Mouse (Mus musculus): ENCODE data around the gene Gm12184. TPM values are rescaled to one million over a fixed set of nuclear protein-coding genes. Genes with fewer than 3 reads are reported as not detected.

Gene Gm12184
- polyA plus RNA-seq, 1 experiment from 2014 or later = 3.4 TPM

- H3K27me3 ChIP-seq = no peaks in the 10 kb centered on the region
- no peak for TF ChIP-seq CTCF (IDR thresholded peaks at IDR 0.05)
- ChIA-PET CTCF (interaction anchor here (1.0 to 3.9 kb wide), 3 partner anchors 11 to 239 kb away, joined by 3 to 17 read pairs (median 3); no protein-coding TSS in a partner anchor), POLR2A (interaction anchor here (0.6 kb wide), 1 partner anchor 332 kb away, joined by 3 read pairs; no protein-coding TSS in a partner anchor)
- no peak for ATAC-seq
- in situ Hi-C loops (cut with MboI; ENCODE audit: low pct_unique_long_range_greater_than_20kb) = loop anchor here (5.0 kb wide), 2 partner anchors 228 to 378 kb away; no protein-coding TSS in a partner anchor
- no peak for DNase-seq (ENCODE audit: low read depth, low spot score)
Observed at GRCm38 (mm10) chr11:48869380-48870110, 43.1 kb upstream of the Gm12184 start.

- H3K27me3 ChIP-seq = no peaks in the 10 kb centered on the region
- no peak for TF ChIP-seq CTCF (IDR thresholded peaks at IDR 0.05)
- DNase-seq (ENCODE audit: low read depth, low spot score) = no peak
- ATAC-seq = no peak
- in situ Hi-C loops (cut with MboI; ENCODE audit: low pct_unique_long_range_greater_than_20kb) = no loop called here
- ChIA-PET POLR2A (no interaction called here), CTCF (no interaction called here)
Observed at GRCm38 (mm10) chr11:48866481-48866880, 40.0 kb upstream of the Gm12184 start.

- no peak for DNase-seq (ENCODE audit: low read depth, low spot score)
- H3K27me3 ChIP-seq = no peaks in the 10 kb centered on the region
- TF ChIP-seq CTCF (IDR thresholded peaks at IDR 0.05) = no peak
- ATAC-seq = no peak
- POLR2A ChIA-PET = no interaction called here
- CTCF ChIA-PET = interaction anchor here (1.0 kb wide), 1 partner anchor 88 kb away, joined by 3 read pairs; no protein-coding TSS in a partner anchor
- in situ Hi-C loops (cut with MboI; ENCODE audit: low pct_unique_long_range_greater_than_20kb) = no loop called here
Observed at GRCm38 (mm10) chr11:48863808-48864207, 37.4 kb upstream of the Gm12184 start.

DNA sequence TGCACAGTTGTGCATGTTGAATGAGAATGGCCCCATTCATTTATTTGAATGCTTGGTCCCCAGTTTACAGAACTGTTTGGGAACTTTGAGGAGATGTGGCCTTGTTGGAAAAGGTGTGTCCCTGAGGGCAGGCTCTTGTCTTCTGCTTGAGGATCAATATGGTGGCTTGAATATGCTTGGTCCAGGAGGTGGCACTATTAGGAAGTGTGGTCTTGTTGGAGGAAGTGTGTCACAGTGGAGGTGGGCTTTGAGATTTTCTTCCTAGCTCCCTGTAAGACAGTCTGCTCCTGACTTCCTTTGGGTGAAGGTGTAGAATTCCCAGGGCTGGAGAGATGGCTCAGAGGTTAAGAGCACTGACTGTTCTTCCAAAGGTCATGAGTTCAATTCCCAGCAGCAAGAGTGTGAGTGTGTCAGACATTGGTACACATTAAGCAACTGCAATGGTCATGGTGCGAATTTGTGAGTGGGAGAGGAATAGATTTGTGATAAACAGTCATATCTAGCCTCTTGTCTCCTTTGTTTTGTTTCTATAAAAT lies 36.4 kb upstream of the Gm12184 start:
- ChIA-PET POLR2A (interaction anchor here (0.6 kb wide), 2 partner anchors 63 to 73 kb away, joined by 4 to 5 read pairs; no protein-coding TSS in a partner anchor), CTCF (interaction anchor here (1.0 kb wide), 2 partner anchors 41 to 87 kb away, joined by 3 read pairs; no protein-coding TSS in a partner anchor)
- peak; percentile 11 for TF ChIP-seq CTCF (IDR thresholded peaks at IDR 0.05)
- in situ Hi-C loops (cut with MboI; ENCODE audit: low pct_unique_long_range_greater_than_20kb) = no loop called here
- ATAC-seq (no peak), DNase-seq (ENCODE audit: low read depth, low spot score) (no peak)
- H3K27me3 ChIP-seq = no peaks in the 10 kb centered on the region

DNA sequence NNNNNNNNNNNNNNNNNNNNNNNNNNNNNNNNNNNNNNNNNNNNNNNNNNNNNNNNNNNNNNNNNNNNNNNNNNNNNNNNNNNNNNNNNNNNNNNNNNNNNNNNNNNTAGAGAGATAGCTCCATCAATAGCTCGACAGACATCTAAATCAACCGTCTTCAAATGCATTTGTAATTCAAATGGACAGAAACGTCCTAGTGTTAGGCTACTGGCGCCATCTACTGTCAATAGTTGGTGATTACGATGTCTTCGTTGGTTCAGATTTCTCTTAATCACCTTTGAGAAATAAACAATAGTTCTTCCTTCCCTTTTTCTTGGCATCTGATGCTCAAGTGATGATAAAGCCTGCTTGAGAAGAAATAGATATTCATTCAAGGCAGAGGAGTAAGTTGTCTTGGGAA lies 32.6 kb upstream of the Gm12184 start:
- peak; percentile 69 for TF ChIP-seq CTCF (IDR thresholded peaks at IDR 0.05)
- DNase-seq (ENCODE audit: low read depth, low spot score) (no peak), ATAC-seq (no peak)
- CTCF ChIA-PET = interaction anchor here (0.8 to 3.0 kb wide), 19 partner anchors 10 to 250 kb away, joined by 3 to 34 read pairs (median 6); partner anchors contain the start of gene Irgm1
- no peaks in the 10 kb centered on the region for H3K27me3 ChIP-seq
- POLR2A ChIA-PET = interaction anchor here (0.9 to 2.0 kb wide), 2 partner anchors 43 to 60 kb away, joined by 3 to 5 read pairs; no protein-coding TSS in a partner anchor
- in situ Hi-C loops (cut with MboI; ENCODE audit: low pct_unique_long_range_greater_than_20kb) = loop anchor here (5.0 kb wide), 1 partner anchor 62 kb away; no protein-coding TSS in a partner anchor

- TF ChIP-seq CTCF (IDR thresholded peaks at IDR 0.05) = peak; percentile 29
- ChIA-PET CTCF (interaction anchor here (0.9 to 3.0 kb wide), 6 partner anchors 14 to 63 kb away, joined by 3 to 14 read pairs (median 4); no protein-coding TSS in a partner anchor), POLR2A (no interaction called here)
- H3K27me3 ChIP-seq = no peaks in the 10 kb centered on the region
- no peak for DNase-seq (ENCODE audit: low read depth, low spot score)
- ATAC-seq = peak; percentile 63
- in situ Hi-C loops (cut with MboI; ENCODE audit: low pct_unique_long_range_greater_than_20kb) = no loop called here
Observed at GRCm38 (mm10) chr11:48853474-48854180, 27.2 kb upstream of the Gm12184 start.

DNA sequence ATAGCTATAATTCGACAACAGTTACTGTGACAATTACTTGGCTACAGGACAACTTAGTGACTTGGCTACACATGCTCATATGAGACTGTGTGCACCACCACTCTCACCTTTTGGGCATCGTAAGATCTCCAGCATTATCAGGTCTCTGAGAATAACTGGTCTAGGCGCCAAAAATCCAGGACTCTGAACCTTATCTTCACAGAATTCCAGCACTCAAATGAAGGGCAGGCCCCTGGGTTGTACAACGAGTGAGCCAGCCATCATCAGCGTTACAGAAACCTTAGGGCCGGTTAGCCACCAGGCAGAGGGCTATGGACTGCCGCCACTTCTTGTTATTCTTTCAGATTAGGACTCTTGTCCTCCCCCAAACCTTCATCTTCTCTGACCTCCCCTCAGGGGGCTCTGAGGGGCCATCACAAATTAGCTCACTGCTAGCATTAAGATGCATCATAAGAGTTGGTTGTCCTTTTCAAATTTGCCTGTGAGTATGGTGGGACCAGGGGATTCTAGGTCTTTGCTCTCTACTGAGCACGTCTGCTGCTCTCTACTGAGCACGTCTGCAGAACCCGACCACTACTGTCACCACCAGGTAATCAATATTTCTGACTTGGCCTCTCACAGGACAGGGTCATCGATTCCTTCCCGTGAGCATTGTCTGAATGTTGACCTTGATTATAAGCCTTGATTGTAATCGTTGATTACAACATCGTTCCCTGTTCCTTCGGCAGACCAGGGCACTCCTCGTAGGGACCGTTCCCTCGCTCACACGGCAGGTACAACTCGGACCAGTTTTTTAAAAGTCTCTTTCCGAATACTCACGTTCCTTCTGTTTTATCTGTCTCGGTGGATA lies 26.4 kb upstream of the Gm12184 start:
- no peak for ATAC-seq
- ChIA-PET CTCF (interaction anchor here (0.9 to 3.0 kb wide), 7 partner anchors 11 to 61 kb away, joined by 3 to 14 read pairs (median 4); no protein-coding TSS in a partner anchor), POLR2A (no interaction called here)
- in situ Hi-C loops (cut with MboI; ENCODE audit: low pct_unique_long_range_greater_than_20kb) = no loop called here
- no peak for TF ChIP-seq CTCF (IDR thresholded peaks at IDR 0.05)
- DNase-seq (ENCODE audit: low read depth, low spot score) = no peak
- H3K27me3 ChIP-seq = no peaks in the 10 kb centered on the region

DNA sequence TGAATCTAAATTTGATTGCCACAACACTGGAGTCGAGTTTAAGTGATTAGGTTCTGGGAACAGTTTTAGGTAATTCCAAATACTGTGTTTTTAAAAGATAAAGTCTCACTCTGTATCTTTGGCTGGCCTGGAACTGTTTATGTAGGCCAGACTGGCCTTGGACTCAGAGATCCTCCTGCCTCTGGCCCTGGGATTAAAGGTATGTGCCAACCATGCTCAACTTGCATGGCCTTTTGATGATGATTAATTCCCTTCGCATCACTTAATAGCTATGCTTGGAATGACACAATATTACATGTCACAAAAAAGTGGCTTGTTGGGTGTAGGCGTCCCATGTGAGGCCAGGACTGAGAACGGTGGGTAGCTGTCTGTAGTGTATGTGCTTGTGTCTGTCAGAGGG lies 25.7 kb upstream of the Gm12184 start:
- CTCF ChIA-PET = interaction anchor here (0.8 to 2.1 kb wide), 9 partner anchors 10 to 64 kb away, joined by 3 to 9 read pairs (median 3); no protein-coding TSS in a partner anchor
- POLR2A ChIA-PET = no interaction called here
- in situ Hi-C loops (cut with MboI; ENCODE audit: low pct_unique_long_range_greater_than_20kb) = no loop called here
- TF ChIP-seq CTCF (IDR thresholded peaks at IDR 0.05) = no peak
- DNase-seq (ENCODE audit: low read depth, low spot score) (no peak), ATAC-seq (no peak)
- H3K27me3 ChIP-seq = no peaks in the 10 kb centered on the region

- ATAC-seq (no peak), DNase-seq (ENCODE audit: low read depth, low spot score) (no peak)
- peak; percentile 65 for TF ChIP-seq CTCF (IDR thresholded peaks at IDR 0.05)
- no peaks in the 10 kb centered on the region for H3K27me3 ChIP-seq
- ChIA-PET POLR2A (no interaction called here), CTCF (interaction anchor here (0.8 to 1.4 kb wide), 8 partner anchors 9 to 240 kb away, joined by 3 to 5 read pairs (median 3); no protein-coding TSS in a partner anchor)
- in situ Hi-C loops (cut with MboI; ENCODE audit: low pct_unique_long_range_greater_than_20kb) = no loop called here
Observed at GRCm38 (mm10) chr11:48851270-48851995, 25.0 kb upstream of the Gm12184 start.
